Mouse (Mus musculus): ENCODE data around the gene Ubash3b. TPM values are rescaled to one million over a fixed set of nuclear protein-coding genes. Genes with fewer than 3 reads are reported as not detected.

The Ubash3b gene
- polyA plus RNA-seq, 1 experiment from 2014 or later: 15.4 TPM

GRCm38 (mm10) chr9:40994075-40994474 is 167.4 kb downstream of the Ubash3b start:
- H3K4me1 ChIP-seq: peaks cover 4% of the 10 kb centered on the region
- no peaks in the 10 kb centered on the region for H3K36me3 ChIP-seq
- H3K9ac ChIP-seq (replicated peaks): no peak overlapping the region
- H3K4me3 ChIP-seq: no peak overlapping the region
- H3K27me3 ChIP-seq: no peaks in the 10 kb centered on the region
- no peak overlapping the region for H3K27ac ChIP-seq (replicated peaks)
- no peak for ATAC-seq (replicated peaks)
- no peaks in the 10 kb centered on the region for H3K9me3 ChIP-seq
- WGBS: 86% methylated on average over 5 of the region's 5 CpGs
- H3K4me2 ChIP-seq (replicated peaks): no peak overlapping the region

GRCm38 (mm10) chr9:40991511-40991910 is 170.0 kb downstream of the Ubash3b start:
- Histone ChIP-seq H3K27ac (replicated peaks) (no peak overlapping the region), H3K27me3 (no peaks in the 10 kb centered on the region), H3K4me3 (no peak overlapping the region), H3K36me3 (no peaks in the 10 kb centered on the region), H3K9me3 (no peaks in the 10 kb centered on the region), H3K4me1 (peaks cover 4% of the 10 kb centered on the region), H3K4me2 (replicated peaks) (no peak overlapping the region), H3K9ac (replicated peaks) (no peak overlapping the region)
- 73% methylated on average over 6 of the region's 6 CpGs for WGBS
- ATAC-seq (replicated peaks): no peak

GRCm38 (mm10) chr9:40989940-40990588 is 171.4 kb downstream of the Ubash3b start:
- H3K4me2 ChIP-seq (replicated peaks): no peak overlapping the region
- H3K36me3 ChIP-seq: no peaks in the 10 kb centered on the region
- H3K4me3 ChIP-seq: no peak overlapping the region
- H3K27ac ChIP-seq (replicated peaks): peak overlapping the region; percentile 58
- WGBS: 38% methylated on average over 4 of the region's 4 CpGs
- peaks cover 4% of the 10 kb centered on the region for H3K4me1 ChIP-seq
- H3K9ac ChIP-seq (replicated peaks): no peak overlapping the region
- no peaks in the 10 kb centered on the region for H3K9me3 ChIP-seq
- ATAC-seq (replicated peaks): peak; percentile 60
- H3K27me3 ChIP-seq: no peaks in the 10 kb centered on the region

- Histone ChIP-seq H3K4me2 (replicated peaks) (no peak overlapping the region), H3K9me3 (no peaks in the 10 kb centered on the region), H3K27me3 (no peaks in the 10 kb centered on the region), H3K4me1 (no peaks in the 10 kb centered on the region), H3K4me3 (no peak overlapping the region), H3K9ac (replicated peaks) (no peak overlapping the region), H3K27ac (replicated peaks) (no peak overlapping the region), H3K36me3 (no peaks in the 10 kb centered on the region)
- no peak for ATAC-seq (replicated peaks)
- WGBS: 73% methylated on average over 3 of the region's 3 CpGs
Measured at GRCm38 (mm10) chr9:40984313-40984712, 177.2 kb downstream of the Ubash3b start.

GRCm38 (mm10) chr9:40983758-40984157 is 177.7 kb downstream of the Ubash3b start:
- H3K27me3 ChIP-seq: no peaks in the 10 kb centered on the region
- no peak for ATAC-seq (replicated peaks)
- no peak overlapping the region for H3K9ac ChIP-seq (replicated peaks)
- no peak overlapping the region for H3K4me3 ChIP-seq
- H3K4me1 ChIP-seq: no peaks in the 10 kb centered on the region
- 92% methylated on average over 3 of the region's 3 CpGs for WGBS
- no peak overlapping the region for H3K4me2 ChIP-seq (replicated peaks)
- H3K9me3 ChIP-seq: no peaks in the 10 kb centered on the region
- H3K27ac ChIP-seq (replicated peaks): no peak overlapping the region
- no peaks in the 10 kb centered on the region for H3K36me3 ChIP-seq

- Histone ChIP-seq H3K27me3 (no peaks in the 10 kb centered on the region), H3K27ac (replicated peaks) (no peak overlapping the region), H3K9ac (replicated peaks) (no peak overlapping the region), H3K9me3 (no peaks in the 10 kb centered on the region), H3K4me3 (no peak overlapping the region), H3K4me1 (no peaks in the 10 kb centered on the region), H3K4me2 (replicated peaks) (no peak overlapping the region), H3K36me3 (no peaks in the 10 kb centered on the region)
- ATAC-seq (replicated peaks): no peak
- 29% methylated on average over 6 of the region's 6 CpGs for WGBS
Measured at GRCm38 (mm10) chr9:40982480-40982879, 179.0 kb downstream of the Ubash3b start.

- Histone ChIP-seq H3K4me3 (no peak overlapping the region), H3K36me3 (no peaks in the 10 kb centered on the region), H3K27me3 (no peaks in the 10 kb centered on the region; the same call in 1 of the 2 replicates), H3K9me3 (no peaks in the 10 kb centered on the region), H3K4me1 (no peaks in the 10 kb centered on the region), H3K27ac (replicated peaks) (no peak overlapping the region), H3K4me2 (replicated peaks) (no peak overlapping the region), H3K9ac (replicated peaks) (no peak overlapping the region)
- ATAC-seq (replicated peaks): no peak
- 82% methylated on average over 11 of the region's 11 CpGs for WGBS
Measured at GRCm38 (mm10) chr9:40974042-40974801, 187.3 kb downstream of the Ubash3b start.

- peak overlapping the region; percentile 49 for H3K4me3 ChIP-seq
- no peaks in the 10 kb centered on the region for H3K9me3 ChIP-seq
- H3K27ac ChIP-seq (replicated peaks): no peak overlapping the region
- H3K4me1 ChIP-seq: peaks cover 11% of the 10 kb centered on the region
- 0 out of 2 replicates have a peak, but pooled peaks have one; percentile 48 for ATAC-seq (replicated peaks)
- H3K4me2 ChIP-seq (replicated peaks): peak overlapping the region; percentile 95
- peaks cover 16% of the 10 kb centered on the region; the same call in 1 of the 2 replicates for H3K27me3 ChIP-seq
- WGBS: 17% methylated on average over 7 of the region's 7 CpGs
- H3K36me3 ChIP-seq: no peaks in the 10 kb centered on the region
- peak overlapping the region; percentile 59 for H3K9ac ChIP-seq (replicated peaks)
Measured at GRCm38 (mm10) chr9:40964418-40964714, 197.1 kb downstream of the Ubash3b start.

GRCm38 (mm10) chr9:40963586-40964417 is 197.7 kb downstream of the Ubash3b start, which contains the start of gene Jhy:
Jhy (minus strand) TSS chr9:40964118.
- peak; percentile 86 for ATAC-seq (replicated peaks)
- Histone ChIP-seq H3K9me3 (no peaks in the 10 kb centered on the region), H3K4me2 (replicated peaks) (peak within 1 kb of the TSS; percentile 95), H3K36me3 (no peaks in the 10 kb centered on the region), H3K4me1 (peaks cover 11% of the 10 kb centered on the region), H3K9ac (replicated peaks) (peak within 1 kb of the TSS; percentile 59), H3K27me3 (peaks cover 18% of the 10 kb centered on the region; the same call in 1 of the 2 replicates), H3K27ac (replicated peaks) (no peak within 1 kb of the TSS), H3K4me3 (peak within 1 kb of the TSS; percentile 49)
- 2% methylated on average over 48 of the region's 51 CpGs for WGBS

GRCm38 (mm10) chr9:40961401-40961800 is 200.1 kb downstream of the Ubash3b start:
- H3K9ac ChIP-seq (replicated peaks): no peak overlapping the region
- no peaks in the 10 kb centered on the region for H3K9me3 ChIP-seq
- ATAC-seq (replicated peaks): no peak
- H3K4me3 ChIP-seq: no peak overlapping the region
- H3K4me2 ChIP-seq (replicated peaks): no peak overlapping the region
- 22% methylated on average over 3 of the region's 3 CpGs for WGBS
- no peak overlapping the region for H3K27ac ChIP-seq (replicated peaks)
- no peaks in the 10 kb centered on the region for H3K36me3 ChIP-seq
- peaks cover 11% of the 10 kb centered on the region for H3K4me1 ChIP-seq
- peaks cover 21% of the 10 kb centered on the region; the same call in 1 of the 2 replicates for H3K27me3 ChIP-seq

Data from forebrain, embryonic 15.5 days (tissue).